Comparison of ENCODE assay signal across 27 mouse cellular contexts in the genomic region with DNA sequence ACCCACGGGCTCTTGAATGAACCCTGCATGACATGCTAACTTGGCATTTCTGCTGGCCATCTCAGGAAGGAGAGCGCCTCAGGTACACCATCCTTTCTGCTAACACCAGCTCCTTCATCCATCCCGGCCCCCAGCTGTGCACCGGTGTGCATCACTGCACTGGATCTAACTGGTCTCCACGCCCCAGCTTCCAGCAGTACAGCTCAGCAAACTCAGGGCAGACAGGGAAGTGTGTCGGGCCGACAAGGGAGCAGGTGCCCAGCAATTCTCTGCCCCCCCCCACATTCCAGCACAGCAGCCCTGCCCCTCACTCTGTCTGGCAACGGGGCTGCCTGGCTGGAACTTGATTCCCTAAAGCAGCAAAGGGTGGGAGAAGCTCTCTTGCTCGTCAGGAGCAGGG. TPM values are rescaled to one million over a fixed set of nuclear protein-coding genes. Genes with fewer than 3 reads are reported as not detected.
DNase-seq lines count a peak whose midpoint lies in the region; ATAC-seq lines count a peak whose summit lies in the region.
"Had no signal": no experiment of that assay in that cellular context is flagged by ENCODE, and none has a peak within 500 bp of the region (broad histone marks: within the 10 kb centered on the region; RNA-seq: fewer than 3 reads in every experiment).

No protein-coding gene starts in this region.

- H3K4me3 ChIP-seq in forebrain, embryonic 12.5 days (replicated peaks) = no peak overlapping the region
- no peak overlapping the region for H3K4me3 ChIP-seq in forebrain, embryonic 10.5 days
- no peak overlapping the region for H3K4me3 ChIP-seq in kidney, embryonic 16.5 days (ENCODE audit: low read length)
- H3K4me3 ChIP-seq: embryonic facial prominence, embryonic 10.5 days; embryonic facial prominence, embryonic 13.5 days; erythroblast, embryonic 14.5 days; gastrocnemius, adult 2 months; hindbrain, embryonic 12.5 days; hindbrain, embryonic 15.5 days had no signal

- H3K4me2 ChIP-seq in forebrain, embryonic 12.5 days = no peak overlapping the region
- no peak overlapping the region for H3K4me2 ChIP-seq in kidney, embryonic 16.5 days (replicated peaks; ENCODE audit: low read depth, low read length)
- H3K4me2 ChIP-seq: embryonic facial prominence, embryonic 13.5 days; heart, embryonic 11.5 days; hindbrain, embryonic 12.5 days; hindbrain, embryonic 15.5 days had no signal

- H3K27me3 ChIP-seq in forebrain, embryonic 12.5 days = no peaks in the 10 kb centered on the region
- H3K27me3 ChIP-seq in forebrain, embryonic 10.5 days (ENCODE audit: poor library complexity, severe bottlenecking) = no peaks in the 10 kb centered on the region
- no peaks in the 10 kb centered on the region for H3K27me3 ChIP-seq in kidney, embryonic 16.5 days (ENCODE audit: insufficient read depth, low read length)
- H3K27me3 ChIP-seq: embryonic facial prominence, embryonic 13.5 days; hindbrain, embryonic 12.5 days; hindbrain, embryonic 15.5 days; Patski had no signal

- H3K36me3 ChIP-seq in forebrain, embryonic 12.5 days (replicated peaks) = peaks cover 18% of the 10 kb centered on the region
- H3K36me3 ChIP-seq in forebrain, embryonic 10.5 days (replicated peaks) = peaks cover 40% of the 10 kb centered on the region
- H3K36me3 ChIP-seq in kidney, embryonic 16.5 days (ENCODE audit: insufficient read depth, low read length) = peaks cover 14% of the 10 kb centered on the region; the same call in 1 of the 2 replicates
- H3K36me3 ChIP-seq: G1E; hindbrain, embryonic 15.5 days had no signal

- peaks cover 9% of the 10 kb centered on the region; the same call in 1 of the 2 replicates for H3K4me1 ChIP-seq in forebrain, embryonic 12.5 days
- peaks cover 17% of the 10 kb centered on the region for H3K4me1 ChIP-seq in forebrain, embryonic 10.5 days
- H3K4me1 ChIP-seq in kidney, embryonic 16.5 days (ENCODE audit: insufficient read depth, low read length) = peaks cover 27% of the 10 kb centered on the region
- H3K4me1 ChIP-seq: embryonic facial prominence, embryonic 13.5 days; hindbrain, embryonic 15.5 days had no signal

- 70% methylated on average over 9 of the region's 9 CpGs for WGBS in forebrain, embryonic 12.5 days
- 77% methylated on average over 9 of the region's 9 CpGs for WGBS in forebrain, embryonic 10.5 days
- WGBS in kidney, embryonic 16.5 days = 49% methylated on average over 9 of the region's 9 CpGs

- H3K9me3 ChIP-seq in forebrain, embryonic 12.5 days = no peaks in the 10 kb centered on the region
- no peaks in the 10 kb centered on the region for H3K9me3 ChIP-seq in forebrain, embryonic 10.5 days
- H3K9me3 ChIP-seq in kidney, embryonic 16.5 days (ENCODE audit: low read length) = no peaks in the 10 kb centered on the region
- H3K9me3 ChIP-seq: embryonic facial prominence, embryonic 10.5 days; embryonic facial prominence, embryonic 13.5 days; hindbrain, embryonic 12.5 days; hindbrain, embryonic 15.5 days had no signal

- no peak overlapping the region for H3K27ac ChIP-seq in forebrain, embryonic 12.5 days
- H3K27ac ChIP-seq in forebrain, embryonic 10.5 days = no peak overlapping the region
- no peak overlapping the region for H3K27ac ChIP-seq in kidney, embryonic 16.5 days (ENCODE audit: low read length)
- H3K27ac ChIP-seq: embryonic facial prominence, embryonic 10.5 days; embryonic facial prominence, embryonic 13.5 days; hindbrain, embryonic 12.5 days; hindbrain, embryonic 15.5 days had no signal

- no peak for ATAC-seq in forebrain, embryonic 12.5 days (ENCODE audit: low FRiP score)
- peak; percentile 83 for ATAC-seq in kidney, embryonic 16.5 days (ENCODE audit: low FRiP score, low TSS enrichment)
- ATAC-seq: forebrain, embryonic 14.5 days; forebrain, postnatal 0 days had no signal

- DNase-seq in forebrain, embryonic 10.5 days (ENCODE audit: extremely low spot score, low spot score) = no peak
- DNase-seq in kidney, adult 9 months = no peak
- DNase-seq in kidney, postnatal 14 days = peak; percentile 21
- DNase-seq in kidney, postnatal 25 days = no peak
- DNase-seq in ovary, adult 18-20 months (ENCODE audit: low spot score) = peak; percentile 19
- DNase-seq in ovary, postnatal 36 days (ENCODE audit: low spot score) = no peak
- DNase-seq: adrenal gland, adult 2 months; adrenal gland, postnatal 14 days; cerebellum, adult 11 months; cerebellum, adult 2 months; cerebellum, adult 9-11 months; cerebellum, postnatal 25 days; forebrain, postnatal 0 days; gastrocnemius, adult 2 months; gastrocnemius, postnatal 14 days; heart, adult 11 months had no signal

- H3K9ac ChIP-seq in forebrain, embryonic 12.5 days = 0 out of 2 replicates have a peak overlapping the region, but pooled peaks have one; percentile 25
- no peak overlapping the region for H3K9ac ChIP-seq in kidney, embryonic 16.5 days (replicated peaks; ENCODE audit: low read length)
- H3K9ac ChIP-seq: embryonic facial prominence, embryonic 13.5 days; forebrain, postnatal 0 days; hindbrain, embryonic 12.5 days; hindbrain, embryonic 15.5 days had no signal

RNA-seq across cellular contexts. Expression of gene Wfs1, which starts 11.2 kb away (rescaled TPM):
- polyA plus RNA-seq in forebrain, embryonic 12.5 days (2016; fragmentation: Nextera tagmentation; extraction: Ambion mirVana) = 7.8 and 7.9 TPM in 2 replicates
- 8.1 and 8.4 TPM in 2 replicates for polyA plus RNA-seq in forebrain, embryonic 10.5 days (2016; fragmentation: Nextera tagmentation; extraction: Ambion mirVana)
- 21.0 and 21.9 TPM in 2 replicates for polyA plus RNA-seq in kidney, embryonic 16.5 days (2015; fragmentation: Nextera tagmentation; extraction: Ambion mirVana)

Comparison
In these comparisons a context has a peak if more than half of its experiments do, and no peak if none do; other contexts are left out.
1. DNase-seq: peak in kidney, postnatal 14 days (single experiment) and ovary, adult 18-20 months (single experiment); none in forebrain, embryonic 10.5 days (single experiment), kidney, adult 9 months (single experiment), kidney, postnatal 25 days (0 of 2) and ovary, postnatal 36 days (single experiment).